Comparison of ENCODE assay signal across 16 mouse cellular contexts in the genomic region with DNA sequence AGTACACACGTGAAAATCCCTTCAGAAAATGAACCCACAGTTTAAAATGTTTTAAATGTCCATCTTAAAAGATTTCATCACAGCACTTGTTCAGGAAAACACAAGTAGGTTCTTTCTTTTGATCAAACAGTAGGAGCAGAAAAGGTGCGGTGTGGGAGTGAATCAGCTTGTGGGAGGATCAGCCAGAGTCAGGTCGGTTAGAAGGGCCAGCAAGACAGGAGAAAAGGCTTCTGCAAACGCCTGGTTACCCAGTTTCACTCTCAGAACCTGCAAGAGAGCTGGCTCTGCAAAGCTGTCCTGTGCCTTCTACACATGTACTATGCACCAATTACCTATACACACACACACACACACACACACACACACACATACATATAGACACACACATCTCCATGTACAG.
"Had no signal": no experiment of that assay in that cellular context is flagged by ENCODE, and none has a peak within 500 bp of the region (broad histone marks: within the 10 kb centered on the region; RNA-seq: fewer than 3 reads in every experiment).

No protein-coding gene starts in this region.

- H3K4me1 ChIP-seq: limb, embryonic 13.5 days; liver, embryonic 15.5 days; megakaryocyte, embryonic 14.5 days had no signal

- ATAC-seq: hindbrain, postnatal 0 days; lung, postnatal 0 days had no signal

- H3K9me3 ChIP-seq: kidney, embryonic 15.5 days; limb, embryonic 13.5 days; liver, embryonic 15.5 days; megakaryocyte, embryonic 14.5 days; midbrain, embryonic 12.5 days had no signal

- H3K4me2 ChIP-seq: kidney, embryonic 15.5 days; limb, embryonic 13.5 days; liver, embryonic 15.5 days; midbrain, embryonic 12.5 days had no signal

- H3K27ac ChIP-seq: hindbrain, postnatal 0 days; kidney, embryonic 15.5 days; limb, embryonic 13.5 days; liver, embryonic 15.5 days; macrophage; midbrain, embryonic 12.5 days had no signal

- H3K36me3 ChIP-seq: kidney, embryonic 15.5 days; limb, embryonic 13.5 days; liver, embryonic 15.5 days; midbrain, embryonic 12.5 days had no signal

- DNase-seq: kidney, adult 18-20 months; kidney, postnatal 25 days; layer of hippocampus, adult 9-11 months; left cerebral cortex, postnatal 4 days; lung, adult 2 months; right cerebral cortex, postnatal 4 days; spleen, adult 18-20 months; thymus, postnatal 4 days had no signal

- H3K27me3 ChIP-seq: kidney, embryonic 15.5 days; limb, embryonic 13.5 days; liver, embryonic 15.5 days; megakaryocyte, embryonic 14.5 days; midbrain, embryonic 12.5 days had no signal

- H3K9ac ChIP-seq: kidney, embryonic 15.5 days; limb, embryonic 13.5 days; liver, embryonic 15.5 days; midbrain, embryonic 12.5 days had no signal

- H3K4me3 ChIP-seq: kidney, embryonic 15.5 days; limb, embryonic 13.5 days; liver, embryonic 15.5 days; megakaryocyte, embryonic 14.5 days; midbrain, embryonic 12.5 days had no signal
